Mouse (Mus musculus): Measurements from ENCODE around the gene Polr2e.

Gene Polr2e

DNA sequence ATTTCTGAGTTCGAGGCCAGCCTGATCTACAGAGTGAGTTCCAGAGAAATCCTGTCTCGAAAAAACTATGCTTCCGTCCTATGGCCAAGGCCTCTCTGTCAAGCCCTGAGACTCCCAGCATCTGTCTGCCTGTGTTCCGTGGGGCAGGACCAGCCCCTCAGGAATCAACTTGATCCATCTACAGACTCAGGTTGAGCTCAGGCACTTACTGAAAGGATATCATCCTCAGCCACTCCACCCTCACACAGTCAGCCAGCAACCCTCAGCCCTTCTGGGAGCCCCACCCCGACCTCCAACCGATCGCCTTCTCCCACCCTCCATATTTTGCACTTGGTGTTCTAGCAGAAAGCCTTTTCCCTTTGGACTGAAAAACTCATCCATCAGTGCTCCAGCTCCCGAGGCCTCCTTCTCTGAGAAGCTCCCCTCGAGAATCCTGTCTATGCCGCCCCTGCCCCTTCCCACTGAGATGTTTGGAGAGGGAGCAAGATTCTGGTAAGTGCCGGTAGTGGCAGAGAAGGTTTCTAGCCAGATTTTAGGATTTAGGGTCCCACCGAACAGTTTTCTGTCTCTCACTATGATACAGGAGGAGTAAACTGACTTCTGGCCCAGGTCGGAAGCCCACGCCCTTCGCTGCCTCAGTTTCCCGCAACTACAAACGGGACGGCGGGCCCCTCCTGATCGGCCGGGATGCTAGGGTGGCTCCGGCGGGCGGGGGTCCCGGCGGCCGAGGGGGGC is 51.7 kb downstream of the Polr2e start:
- no peak for DNase-seq

DNA sequence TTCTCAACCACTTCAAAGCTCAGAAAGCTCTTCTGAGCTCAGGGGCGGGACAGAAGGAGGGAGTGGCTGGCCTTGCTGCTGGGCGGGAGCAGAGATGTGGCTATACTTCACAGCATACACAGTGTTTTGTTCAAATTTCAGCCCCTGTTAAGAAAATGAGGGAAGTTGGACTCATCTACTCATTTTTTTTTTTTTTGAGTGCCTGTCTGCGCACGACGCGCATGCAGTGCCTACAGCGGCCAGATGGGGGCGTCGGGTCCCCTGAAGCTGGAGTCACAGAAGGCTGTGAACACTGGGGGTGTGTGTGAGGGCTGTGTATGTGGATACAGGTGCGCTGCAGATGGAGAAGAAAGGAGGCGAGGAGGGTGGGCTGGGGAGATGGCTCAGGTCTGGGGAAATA is 52.6 kb downstream of the Polr2e start:
- peak; percentile 93 for DNase-seq

DNA sequence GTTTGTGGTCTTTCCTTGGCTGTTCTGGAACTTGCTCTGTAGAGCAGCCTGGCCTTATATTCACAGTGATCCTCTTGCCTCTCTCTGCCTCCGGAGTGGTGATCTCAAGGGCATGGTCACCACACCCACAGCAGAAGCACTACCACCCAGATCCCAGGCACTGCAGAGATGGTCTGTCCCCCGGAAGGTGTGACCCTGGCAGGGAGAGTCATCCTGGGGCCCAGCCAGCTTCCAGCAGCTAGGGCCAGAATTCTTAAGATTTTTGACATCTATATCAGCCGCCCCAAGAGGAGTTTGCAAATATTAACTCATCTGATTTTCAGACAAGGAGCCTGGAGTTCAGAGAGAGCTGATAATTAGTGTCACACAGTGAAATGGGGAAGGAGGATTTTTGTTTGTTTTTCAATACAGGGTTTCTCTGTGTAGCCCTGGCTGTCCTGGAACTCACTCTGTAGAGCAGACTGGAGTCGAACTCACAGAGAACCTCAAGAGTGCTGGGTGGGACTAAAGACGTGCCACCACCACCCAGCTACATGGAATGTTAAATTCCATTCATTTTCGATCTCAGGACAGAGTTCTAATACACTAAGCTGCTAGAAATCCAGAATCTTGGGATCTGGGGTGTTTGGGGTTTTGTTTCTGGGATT is 53.2 kb downstream of the Polr2e start:
- no peak for DNase-seq
